Mouse (Mus musculus): ENCODE measurements around the gene Hpcal4. TPM values are rescaled to one million over a fixed set of nuclear protein-coding genes. Genes with fewer than 3 reads are reported as not detected.

The Hpcal4 gene
- total RNA-seq, 4 experiments from 2014 or later: 5.0 to 9.1 (median 7.2) TPM

DNA sequence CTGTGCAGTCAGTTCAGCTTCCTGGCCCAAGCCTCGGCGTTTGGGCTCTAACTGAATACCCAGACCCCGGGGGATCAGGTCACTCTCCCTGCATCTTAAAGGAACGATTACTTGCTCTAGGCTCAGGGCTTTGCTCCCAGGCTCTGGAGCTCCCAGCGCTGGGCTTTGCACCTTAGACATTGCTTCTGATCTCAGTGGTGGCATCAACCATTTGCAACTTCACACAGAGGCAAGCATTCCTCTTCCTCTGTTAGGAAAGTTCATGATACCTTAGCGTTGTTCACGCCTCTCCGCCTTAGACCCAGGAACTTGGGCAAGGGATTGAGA, 19.0 kb downstream of the Hpcal4 start:
- no peak for DNase-seq

DNA sequence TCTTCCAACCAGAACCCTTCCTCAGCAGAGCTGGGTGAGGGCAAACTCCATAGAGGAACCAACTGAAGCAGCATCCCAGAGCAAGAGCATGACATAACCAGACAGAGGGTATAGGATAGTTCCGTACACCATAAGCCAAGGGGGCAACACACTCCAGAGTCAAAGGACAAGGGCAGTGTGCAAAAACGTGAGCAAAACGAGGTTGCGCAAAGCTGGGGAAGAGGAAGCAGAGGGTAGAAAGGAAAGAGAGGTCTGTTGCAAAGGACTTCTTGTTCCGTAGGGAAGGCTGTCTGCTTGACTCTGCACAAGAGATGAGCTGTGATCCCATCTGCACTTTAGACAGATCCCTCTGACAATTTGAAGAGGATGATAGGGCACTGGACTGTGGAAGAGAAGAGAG, 24.3 kb downstream of the Hpcal4 start:
- no peak for DNase-seq

DNA sequence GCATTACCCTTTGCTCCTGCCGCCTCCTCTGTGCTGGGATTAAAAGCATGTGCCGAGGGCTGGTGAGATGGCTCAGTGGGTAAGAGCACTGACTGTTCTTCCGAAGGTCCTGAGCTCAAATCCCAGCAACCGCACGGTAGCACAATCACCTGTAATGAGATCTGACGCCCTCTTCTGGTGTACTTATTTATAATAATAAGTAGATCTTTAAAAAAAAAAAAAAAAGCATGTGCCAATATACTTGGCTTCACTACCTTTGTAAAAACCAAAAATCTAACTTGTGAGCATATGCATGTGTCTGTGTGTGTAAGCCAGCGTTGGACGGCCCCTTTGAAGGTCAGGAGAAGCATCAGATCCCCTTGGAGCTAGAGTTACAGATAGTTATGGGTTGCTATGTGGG, 28.0 kb downstream of the Hpcal4 start:
- no peak for DNase-seq

DNA sequence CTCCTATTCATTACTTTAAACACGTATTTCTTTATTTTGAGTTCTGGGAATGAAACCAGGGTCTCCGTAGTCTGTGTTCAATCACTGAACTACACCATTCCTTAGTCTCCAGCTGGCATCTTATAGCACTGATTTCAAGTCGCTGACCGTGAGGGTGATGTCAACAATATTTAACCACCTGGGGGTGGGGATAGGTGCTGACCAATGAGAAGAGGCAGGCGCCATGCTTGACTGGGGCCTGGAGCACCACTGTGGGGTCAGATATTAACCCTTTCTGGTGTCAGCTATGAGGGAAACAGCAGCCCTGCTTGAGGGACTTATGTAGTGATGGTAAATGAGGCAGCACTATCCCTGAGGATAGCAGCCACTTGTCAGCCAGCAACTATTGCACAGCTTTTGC, 28.4 kb downstream of the Hpcal4 start:
- DNase-seq: no peak

DNA sequence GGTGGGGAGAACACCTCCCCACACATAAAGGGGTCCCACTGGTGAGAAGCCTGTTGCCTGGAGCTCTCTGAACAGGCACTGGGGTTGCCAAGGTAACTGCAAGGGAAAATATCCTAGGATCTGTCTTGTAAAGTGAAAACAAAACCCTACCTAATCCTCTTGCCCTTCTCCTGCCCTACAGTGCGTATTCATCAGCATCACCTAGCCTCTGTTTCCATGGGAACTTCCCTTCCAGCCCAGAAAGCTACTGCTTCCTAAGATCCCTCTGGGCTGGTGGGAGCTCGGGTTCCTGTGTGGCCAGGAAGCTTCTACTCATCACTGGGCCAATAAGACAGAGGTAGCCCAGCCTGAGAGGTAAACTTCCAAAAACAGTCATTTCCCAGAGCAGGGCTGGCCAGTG, 29.3 kb downstream of the Hpcal4 start:
- DNase-seq: no peak

DNA sequence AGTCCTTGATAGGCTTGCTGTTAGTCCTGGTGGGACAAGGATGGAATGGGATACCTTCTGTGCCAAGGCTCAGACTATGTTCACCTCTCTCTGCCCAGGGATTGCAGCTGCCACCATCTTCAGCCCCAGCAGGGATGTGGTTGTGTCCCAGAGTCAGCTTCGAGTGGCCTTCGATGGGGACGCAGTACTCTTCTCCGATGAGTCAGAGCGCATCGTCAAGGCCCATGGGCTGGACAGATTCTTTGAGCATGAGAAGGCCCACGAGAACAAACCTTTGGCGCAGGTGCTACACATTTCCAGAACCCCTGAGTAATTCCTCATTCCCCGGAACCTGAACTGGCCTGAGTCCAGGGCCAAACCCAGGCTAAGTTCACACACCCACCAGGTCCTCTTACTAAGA, 30.9 kb downstream of the Hpcal4 start:
- DNase-seq: peak; percentile 87

DNA sequence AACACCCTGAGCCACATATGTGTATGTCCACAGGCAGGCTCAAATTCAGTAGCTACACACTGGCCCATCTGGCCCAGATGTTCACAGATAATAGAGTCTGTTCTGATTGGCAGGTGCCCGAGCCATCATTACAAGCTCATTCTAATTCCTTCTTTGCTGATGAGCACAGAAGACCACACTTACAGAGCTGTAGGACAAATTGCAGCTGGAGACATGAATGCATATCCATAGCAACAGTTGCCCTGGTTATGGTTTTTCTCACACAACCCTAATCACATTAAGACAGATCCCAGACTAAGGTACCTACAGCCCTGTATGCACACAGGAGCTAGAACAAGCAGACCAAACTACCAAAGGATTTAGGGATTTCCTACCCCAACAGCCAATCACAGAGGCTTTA, 32.3 kb downstream of the Hpcal4 start:
- DNase-seq: no peak

DNA sequence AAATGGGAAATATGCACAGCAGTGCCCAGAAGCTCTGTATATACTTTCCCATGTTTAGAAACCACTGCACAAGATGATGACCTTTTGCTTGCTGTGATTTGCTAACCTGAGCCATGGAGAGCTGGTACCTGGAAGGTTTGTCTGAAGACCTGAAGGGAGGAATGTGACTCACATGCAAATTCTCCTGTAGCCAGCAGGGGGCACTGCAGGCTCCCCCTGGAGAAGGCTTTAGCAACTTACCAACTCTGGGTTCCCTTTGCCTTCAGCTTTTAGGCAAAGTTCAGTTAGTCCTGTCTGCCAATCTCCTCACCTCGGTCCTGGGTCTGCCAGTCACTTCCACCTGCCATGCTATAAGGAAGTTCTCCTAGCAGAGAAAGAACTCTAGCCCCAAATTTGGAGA, 33.8 kb downstream of the Hpcal4 start:
- DNase-seq: no peak

DNA sequence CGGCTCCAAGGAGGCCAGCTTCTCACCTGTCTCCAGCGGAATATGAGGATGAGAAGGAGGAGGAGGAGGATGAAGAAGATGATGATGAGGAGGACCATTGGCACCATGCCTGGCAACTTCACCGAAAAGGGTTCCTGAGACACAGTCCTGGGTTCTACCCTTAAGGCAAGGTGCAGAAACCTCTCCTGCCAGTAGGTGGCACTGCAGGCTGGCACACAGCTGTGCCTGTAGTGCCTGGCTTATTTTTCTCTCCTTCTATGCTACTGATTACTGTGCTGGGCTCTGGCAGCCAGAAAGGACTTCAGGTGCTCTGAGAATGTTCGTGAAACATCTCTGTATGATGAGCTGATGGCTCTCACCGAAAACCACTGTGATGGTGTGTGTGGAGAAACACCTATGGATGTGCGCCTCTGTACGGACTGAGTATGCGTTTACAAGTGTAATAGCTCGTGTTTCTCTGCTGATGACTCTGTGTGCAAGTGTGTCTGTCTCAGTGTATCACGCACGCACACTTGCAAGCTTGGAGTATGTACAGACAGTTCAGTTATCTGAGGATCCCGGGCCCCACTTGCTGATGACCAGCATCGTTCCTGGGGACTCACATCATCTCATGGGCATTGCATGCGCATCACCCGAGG, 36.8 kb downstream of the Hpcal4 start:
- DNase-seq: peak; percentile 70

DNA sequence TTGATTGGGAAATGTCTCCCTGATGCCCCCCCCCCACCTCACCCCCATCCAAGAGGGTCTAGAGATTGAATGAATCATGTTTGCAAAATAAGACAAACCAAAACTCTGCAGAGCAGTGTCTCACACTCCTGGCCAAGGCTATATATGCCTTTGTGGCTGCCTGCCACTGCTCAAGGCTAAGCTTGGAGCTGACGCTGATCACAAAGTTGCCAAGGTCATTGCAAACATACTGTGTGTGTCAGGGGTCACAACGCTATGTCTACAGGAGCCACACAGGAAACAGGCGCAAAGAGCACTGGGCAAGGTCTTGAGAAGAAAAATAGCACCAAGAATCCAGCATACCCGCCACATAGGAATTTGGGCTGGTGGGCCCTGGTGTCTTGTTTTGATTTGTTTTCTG, 37.6 kb downstream of the Hpcal4 start:
- peak; percentile 74 for DNase-seq

DNA sequence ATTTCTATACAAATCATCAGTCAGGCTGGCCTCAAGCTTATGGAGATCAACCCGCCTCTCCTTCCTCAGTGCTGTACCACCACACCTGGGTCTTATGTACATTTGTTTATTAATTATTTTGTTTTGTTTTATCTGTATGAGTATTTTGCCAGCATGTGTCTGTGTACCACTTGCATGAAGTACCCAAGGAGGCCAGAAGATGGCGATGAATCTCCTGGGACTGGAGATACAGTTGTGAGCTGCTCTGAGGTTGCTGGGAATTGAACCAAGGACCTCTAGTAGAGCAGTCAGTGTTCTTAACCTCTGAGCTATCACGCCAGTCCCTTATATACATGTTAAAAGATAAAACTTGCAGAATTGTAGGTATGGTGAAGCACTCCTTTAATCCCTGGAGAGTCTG, 40.3 kb downstream of the Hpcal4 start:
- DNase-seq: no peak

DNA sequence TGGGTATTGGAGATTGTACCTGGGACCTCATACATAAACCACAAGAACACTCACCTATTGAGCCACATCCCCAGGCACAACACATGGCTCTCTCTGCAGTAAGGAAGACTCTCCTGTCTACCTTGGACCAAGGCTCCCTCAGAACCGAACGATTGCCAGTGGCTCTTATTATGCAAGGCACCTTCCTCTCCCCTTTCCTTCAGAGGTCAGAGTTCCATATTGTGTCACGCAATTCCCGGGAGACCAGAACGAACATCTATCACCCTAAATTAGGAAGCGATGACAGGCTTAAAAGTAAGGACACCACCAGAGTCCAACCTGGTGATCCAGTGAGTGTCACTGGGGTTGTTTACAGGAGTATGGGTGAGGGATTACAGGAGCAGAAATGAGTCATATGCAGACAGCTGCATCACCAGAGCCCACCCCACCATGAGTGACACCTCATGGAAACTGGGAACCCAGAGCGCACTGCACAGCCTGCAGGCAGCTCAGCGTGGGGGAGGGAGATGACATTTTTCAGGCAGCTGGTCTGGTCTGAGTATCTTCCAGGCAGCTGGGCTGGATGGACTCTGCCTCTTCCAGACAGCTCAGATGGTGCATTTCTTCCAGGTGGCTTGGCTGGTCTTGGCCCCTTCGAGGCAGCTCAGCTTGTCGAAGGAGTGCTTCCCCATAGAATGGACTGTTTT, 42.8 kb downstream of the Hpcal4 start:
- no peak for DNase-seq

DNA sequence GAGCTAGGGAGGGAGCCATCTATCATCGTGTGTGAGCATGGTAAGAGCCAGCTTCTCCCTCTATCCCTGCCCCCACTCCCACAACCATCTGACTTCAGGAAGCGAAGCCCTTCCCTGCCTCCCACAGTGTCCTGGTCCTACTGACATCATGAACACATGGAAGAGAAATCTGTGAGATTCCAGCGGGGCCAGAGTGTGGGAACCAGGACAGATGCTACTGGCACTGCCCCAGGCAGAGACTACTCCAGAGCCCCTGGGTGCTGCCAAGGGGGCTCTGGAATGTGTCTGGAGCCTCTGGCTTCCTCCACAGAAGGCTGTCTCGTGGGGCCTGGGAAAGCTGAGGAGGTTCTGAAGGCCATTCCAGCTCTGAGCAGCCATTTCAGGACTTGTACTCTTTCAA, 44.7 kb downstream of the Hpcal4 start:
- DNase-seq: no peak

DNA sequence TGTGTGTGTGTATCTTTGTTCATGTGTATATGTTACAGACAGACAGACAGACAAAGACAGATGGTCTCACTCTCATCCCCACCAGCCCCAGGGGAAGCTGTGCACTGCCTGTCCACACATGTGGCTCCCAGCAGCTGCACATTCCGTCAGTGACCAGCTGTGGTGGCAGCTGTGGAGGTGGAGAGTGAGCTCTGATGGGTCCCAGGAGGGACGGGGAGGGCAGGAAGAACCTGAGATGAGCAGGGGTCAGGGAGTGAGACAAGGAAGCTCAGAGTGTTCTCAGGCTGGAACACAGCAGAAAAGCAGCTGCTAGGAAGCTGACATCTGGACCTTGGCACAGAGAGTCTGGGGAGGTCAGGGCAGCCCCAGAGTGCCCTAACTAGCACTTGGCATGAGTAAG, 45.2 kb downstream of the Hpcal4 start:
- DNase-seq: no peak

DNA sequence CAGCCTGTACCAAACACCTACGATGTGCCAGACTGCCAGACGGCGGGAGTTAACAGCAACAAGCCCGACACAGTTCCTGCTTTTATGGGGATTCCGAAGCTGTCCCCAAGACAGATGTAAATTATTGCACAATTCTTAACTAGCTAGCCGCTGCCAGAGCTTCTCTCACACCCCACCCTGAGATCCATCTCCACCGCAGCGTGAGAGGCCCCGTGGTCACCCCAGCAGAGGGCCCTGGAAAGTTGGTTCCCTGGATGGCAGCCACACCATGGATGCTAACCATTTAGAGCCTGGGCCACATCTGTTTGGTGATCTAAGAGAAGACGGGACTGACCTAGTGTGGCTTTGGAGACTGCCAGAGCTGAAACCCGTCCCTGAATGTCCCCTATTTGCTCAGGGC, 46.1 kb downstream of the Hpcal4 start:
- DNase-seq: no peak

DNA sequence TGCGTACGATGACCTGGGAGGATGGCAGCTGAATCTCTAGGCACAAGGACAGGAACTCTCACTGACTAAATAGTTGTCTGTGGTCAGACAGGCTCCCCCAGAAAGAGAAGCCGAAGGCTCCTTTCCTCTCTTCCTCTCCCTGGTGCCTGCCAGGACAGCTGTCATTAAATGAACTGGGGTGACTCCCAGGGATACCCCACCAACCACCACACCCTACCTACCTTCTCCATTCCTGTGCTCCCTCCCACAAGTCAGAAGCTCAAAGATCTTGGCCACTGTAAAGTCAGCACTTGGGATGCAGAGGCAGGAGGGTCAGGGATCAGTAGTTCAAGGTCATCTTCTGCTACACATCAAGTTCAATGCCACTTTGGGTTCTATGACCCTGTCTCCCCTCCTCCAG, 49.8 kb downstream of the Hpcal4 start:
- no peak for DNase-seq

DNA sequence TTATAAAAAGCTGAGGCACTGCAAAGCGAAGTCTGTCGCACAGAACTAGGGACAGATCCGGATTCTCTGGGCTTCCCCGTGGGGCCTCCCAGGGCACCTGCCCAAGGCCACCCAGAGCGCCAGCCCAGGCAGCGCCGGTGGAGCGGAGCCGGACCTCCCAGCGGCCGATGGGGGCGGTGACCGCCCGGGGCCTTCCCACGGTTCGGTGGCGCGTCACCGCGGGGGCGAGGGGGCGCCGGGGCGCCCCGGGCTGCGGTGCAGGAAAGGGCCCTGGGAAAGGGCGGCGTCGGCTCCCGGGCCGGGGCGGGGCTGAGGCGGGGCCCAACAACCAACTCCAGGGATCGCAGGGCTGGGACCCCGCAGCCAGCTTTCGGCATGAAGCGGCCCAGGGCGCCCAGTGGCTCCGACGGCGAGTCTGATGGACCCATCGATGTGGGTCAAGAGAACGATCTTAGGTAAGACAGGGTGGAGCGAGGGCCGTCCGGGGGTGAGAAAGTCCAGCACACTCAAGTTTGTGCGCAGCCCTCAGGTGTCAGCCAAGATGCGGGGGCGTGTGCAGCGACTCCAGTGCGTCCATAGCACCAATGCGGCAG, 50.6 kb downstream of the Hpcal4 start, which contains the start of gene Heyl:
Gene Heyl, plus strand, starts transcription at position 65 of the 593 bp plus-strand sequence.
- no peak for DNase-seq

DNA sequence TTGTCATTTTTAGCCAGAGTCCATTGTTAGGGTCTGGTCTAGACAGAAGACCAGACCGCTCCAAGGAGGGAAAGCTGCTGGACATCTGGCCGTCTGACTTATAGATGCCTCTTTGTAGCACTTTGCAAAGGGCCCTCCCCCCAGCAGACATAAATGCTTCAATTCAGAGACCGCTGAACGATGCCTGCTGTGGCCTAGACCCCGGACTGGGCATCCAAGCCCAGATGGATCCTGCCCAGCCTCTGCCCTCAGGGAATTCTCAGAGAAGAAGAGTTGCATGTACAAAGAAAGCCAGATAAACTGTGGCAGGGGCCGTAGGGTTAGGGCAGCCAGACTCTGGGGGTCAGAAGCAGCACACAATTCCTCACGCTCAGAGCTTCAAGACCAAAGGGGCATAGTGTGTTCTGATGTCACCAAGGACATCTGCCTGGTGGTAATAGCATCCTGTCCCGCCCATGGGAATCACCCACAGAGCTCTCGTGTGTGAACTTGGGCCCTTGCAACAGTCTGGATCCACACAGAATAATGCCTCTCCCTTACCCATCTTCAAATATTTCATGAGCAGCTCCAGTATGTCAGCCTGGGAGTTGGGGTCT, 52.9 kb downstream of the Hpcal4 start:
- DNase-seq: no peak

DNA sequence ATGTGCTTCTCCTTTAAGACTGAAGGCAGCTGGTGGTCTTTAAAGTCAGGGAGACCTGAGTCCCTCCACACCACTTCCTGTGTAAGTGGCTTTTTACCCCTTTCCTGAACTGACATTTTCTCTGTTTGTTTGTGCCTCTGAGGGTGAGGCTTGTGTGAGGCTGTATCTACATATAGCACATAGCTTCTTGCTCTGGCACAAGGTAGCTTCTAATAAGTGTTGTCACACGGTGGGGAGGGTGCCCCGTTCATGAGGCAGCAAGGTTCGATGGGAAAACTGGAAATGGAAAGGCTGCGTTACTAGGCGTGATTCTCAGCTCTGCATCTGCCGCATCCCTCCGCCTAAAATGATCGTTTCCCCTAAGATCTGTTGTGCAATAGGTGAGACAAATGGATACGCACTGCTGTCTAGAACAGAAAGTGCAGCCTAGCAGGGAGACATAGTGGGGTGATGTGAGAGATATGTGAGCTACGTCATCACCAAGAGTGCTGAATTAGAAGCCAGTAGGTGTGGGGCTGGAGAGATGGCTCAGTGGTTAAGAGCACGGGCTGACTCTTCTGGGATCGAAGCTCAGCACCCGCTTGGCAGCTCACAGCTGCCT, 53.5 kb downstream of the Hpcal4 start:
- no peak for DNase-seq

DNA sequence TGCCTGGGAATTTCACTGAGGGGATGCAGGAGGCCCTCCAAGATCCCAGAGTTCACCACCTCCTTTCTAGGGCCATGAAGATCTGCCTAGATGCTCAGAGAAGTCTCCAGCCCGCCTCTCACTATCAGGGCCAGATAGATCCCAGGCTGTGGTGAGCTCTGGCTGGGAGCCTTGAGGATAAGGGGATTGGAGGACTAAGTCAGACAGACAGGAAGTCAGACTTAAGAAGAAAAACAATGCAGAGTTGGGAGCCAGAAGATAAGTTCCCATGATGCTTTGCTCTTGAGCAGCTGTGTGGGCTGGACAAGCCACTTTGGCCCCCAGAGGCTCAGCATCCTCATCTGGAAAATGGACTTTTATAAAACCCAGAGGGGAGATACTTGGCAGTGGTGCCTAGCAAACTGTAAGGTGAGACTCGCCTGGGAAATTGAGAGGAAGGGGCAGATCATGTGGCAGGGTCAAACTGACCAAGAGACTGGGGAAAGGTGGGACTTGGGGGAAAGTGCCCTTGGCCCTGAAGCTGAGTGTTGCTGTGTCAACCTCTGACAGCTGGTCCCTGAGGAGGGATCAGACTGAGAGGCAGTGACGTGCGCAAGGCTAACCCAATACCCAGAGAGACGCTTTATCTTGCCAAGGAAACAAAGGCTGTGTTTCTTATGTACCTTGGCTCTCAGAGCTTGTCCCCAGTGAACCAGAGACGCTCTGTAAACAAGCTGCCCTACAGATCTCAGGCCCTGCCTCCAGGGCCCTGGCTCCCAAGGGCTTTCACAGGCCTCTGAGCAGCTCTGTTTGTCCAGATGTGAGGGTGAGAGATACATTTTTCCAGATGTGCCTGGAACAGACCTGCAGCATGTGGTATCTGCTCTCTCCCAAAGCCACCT, 54.6 kb downstream of the Hpcal4 start:
- no peak for DNase-seq

DNA sequence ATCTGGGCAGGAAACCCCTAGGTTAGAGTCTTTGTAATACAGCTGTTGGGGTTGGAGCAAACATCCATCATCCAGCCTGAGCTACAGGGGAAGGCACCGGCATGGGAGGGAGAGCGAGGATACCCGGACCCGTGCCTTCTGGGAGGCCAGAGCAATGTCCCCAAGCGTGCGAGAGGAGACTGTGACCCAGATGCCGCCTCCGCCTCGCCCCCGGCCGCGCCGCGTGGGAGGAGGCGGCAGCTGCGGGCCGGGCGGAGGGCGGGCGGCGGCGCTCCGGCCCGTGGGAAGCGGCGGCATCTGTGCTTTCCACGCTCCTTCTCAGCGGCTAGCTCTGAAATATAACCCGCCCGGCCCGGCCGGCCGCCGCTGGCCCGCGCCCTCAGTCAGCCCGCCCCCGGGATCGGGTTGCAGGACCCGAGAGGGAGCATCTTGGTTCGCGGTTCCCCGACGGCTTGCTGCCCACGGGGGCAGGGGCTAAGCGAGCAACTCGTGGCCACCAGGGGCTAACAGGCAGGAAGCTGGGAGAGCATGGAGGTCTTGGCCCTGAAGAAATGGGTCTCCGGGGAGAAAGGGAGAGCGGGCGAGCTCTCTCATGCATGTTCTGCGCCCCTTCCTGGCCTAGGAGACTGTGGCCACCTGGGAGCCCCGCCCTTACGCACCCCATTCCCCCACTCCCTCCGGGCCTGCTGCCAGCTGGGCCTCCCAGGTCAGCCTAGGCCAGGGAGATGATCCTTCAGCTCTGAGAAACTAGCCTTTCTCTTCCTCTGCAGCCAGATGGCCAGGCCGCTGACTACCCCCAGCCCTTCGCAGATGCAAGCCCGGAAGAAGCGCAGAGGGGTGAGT, 56.6 kb downstream of the Hpcal4 start:
- no peak for DNase-seq
